Mouse (Mus musculus) hindbrain, postnatal 0 days (tissue): ENCODE measurements around the gene Olfr1465. TPM values are rescaled to one million over a fixed set of nuclear protein-coding genes. Genes with fewer than 3 reads are reported as not detected.

Source experiments
- ATAC-seq: fragments of 200-750 bp; cut with Nextera tagmentation; 2 replicates; pipeline ENCODE4 v1.8.0; 2017; ENCODE audit warnings: mild to moderate bottlenecking, moderate TSS enrichment, moderate library complexity
- DNase-seq: peaks from one replicate; pipeline ENCODE4 v3.0.0-alpha.2; 2015; ENCODE audit warnings: low spot score
- H3K27ac ChIP-seq: fragments of 300-500 bp; sonication (generic); 2 replicates; pipeline ENCODE4 v1.5.1; 2014; ENCODE audit warnings: mild to moderate bottlenecking
- H3K27me3 ChIP-seq: fragments of 300-500 bp; sonication (generic); 2 replicates; pipeline ENCODE4 v1.6.1; 2014; ENCODE audit warnings: low read length, mixed read lengths; ENCODE audit not compliant: insufficient read depth
- H3K36me3 ChIP-seq: fragments of 300-500 bp; sonication (generic); 2 replicates; pipeline ENCODE4 v1.6.1; 2014; ENCODE audit warnings: low read length, mixed read lengths; ENCODE audit not compliant: insufficient read depth
- H3K4me1 ChIP-seq: fragments of 300-500 bp; sonication (generic); 2 replicates; pipeline ENCODE4 v1.6.1; 2014; ENCODE audit warnings: antibody characterized with exemption, low read length, mixed read lengths; ENCODE audit not compliant: insufficient read depth
- H3K4me2 ChIP-seq: fragments of 300-500 bp; sonication (generic); 2 replicates; pipeline ENCODE4 v1.6.1; 2014; ENCODE audit warnings: low read depth, mild to moderate bottlenecking, low read length, moderate library complexity, mixed read lengths
- H3K4me3 ChIP-seq: fragments of 300-500 bp; sonication (generic); 2 replicates; pipeline ENCODE4 v1.5.1; 2014; ENCODE audit warnings: low read length
- H3K9ac ChIP-seq: fragments of 300-500 bp; sonication (generic); replicated peaks from 2 replicates; pipeline ENCODE4 v1.6.1; 2014; ENCODE audit warnings: mild to moderate bottlenecking, low read length, moderate library complexity, mixed read lengths
- H3K9me3 ChIP-seq: fragments of 300-500 bp; sonication (generic); 2 replicates; pipeline ENCODE4 v1.6.1; 2016; ENCODE audit warnings: low read length, mixed read lengths
- CTCF ChIP-seq: IDR thresholded peaks from 2 replicates; pipeline ENCODE4 v1.5.1; 2016; ENCODE audit warnings: antibody characterized with exemption, control low read depth, low read depth
- WGBS: fragments of 180-500 bp; shearing (Covaris S2); extraction: QIAGEN DNeasy Blood & Tissue Kit; methylation state at CpG from one replicate; pipeline ENCODE4 v1.1.7; 2014; 5-methylcytosine and 5-hydroxymethylcytosine counted together
- polyA plus RNA-seq: library from polyadenylated mRNA; unstranded; fragments of >200 nt; fragmentation: Nextera tagmentation; extraction: Ambion mirVana; gene quantifications from 2 replicates; pipeline ENCODE4 v1.2.1, GENCODE M21; 2015
- total RNA-seq: library from RNA; depleted of rRNA; stranded (reverse); fragments of >200 nt; gene quantifications from 2 replicates; pipeline ENCODE4 v1.2.3, GENCODE M21; 2014; rRNA removed

Olfr1465 gene
- not detected in 2 replicates for total RNA-seq
- not detected in 2 replicates for polyA plus RNA-seq

GRCm38 (mm10) chr19:13315441-13315840, at the start of gene Olfr1465:
TSS of gene Olfr1465 (minus strand) at chr19:13315541.
- Histone ChIP-seq H3K4me3 (no peak within 1 kb of the TSS), H3K27ac (no peak within 1 kb of the TSS), H3K4me1 (no peaks in the 10 kb centered on the region), H3K9me3 (peaks cover 11% of the 10 kb centered on the region; the same call in 1 of the 2 replicates), H3K4me2 (no peak within 1 kb of the TSS), H3K9ac (no peak within 1 kb of the TSS), H3K27me3 (no peaks in the 10 kb centered on the region), H3K36me3 (no peaks in the 10 kb centered on the region)
- DNase-seq (no peak), ATAC-seq (no peak)
- TF ChIP-seq CTCF = no peak

GRCm38 (mm10) chr19:13361936-13362335, 46.6 kb upstream of the Olfr1465 start, which contains the start of gene Olfr1467:
TSS of gene Olfr1467 (plus strand) at chr19:13362236.
- Histone ChIP-seq H3K9ac (no peak within 1 kb of the TSS), H3K4me3 (no peak within 1 kb of the TSS), H3K27ac (no peak within 1 kb of the TSS), H3K9me3 (0 out of 2 replicates have a peak, but pooled peaks cover 3% of the 10 kb centered on the region), H3K4me2 (no peak within 1 kb of the TSS), H3K27me3 (no peaks in the 10 kb centered on the region), H3K36me3 (no peaks in the 10 kb centered on the region), H3K4me1 (no peaks in the 10 kb centered on the region)
- TF ChIP-seq CTCF = no peak
- 77% methylated on average over 2 of the region's 2 CpGs for WGBS
- DNase-seq (no peak), ATAC-seq (no peak)

- no peak for DNase-seq
- Histone ChIP-seq H3K9me3 (peaks cover 7% of the 10 kb centered on the region; the same call in 1 of the 2 replicates), H3K9ac (no peak within 1 kb of the TSS), H3K4me1 (no peaks in the 10 kb centered on the region), H3K36me3 (no peaks in the 10 kb centered on the region), H3K4me2 (no peak within 1 kb of the TSS), H3K27me3 (no peaks in the 10 kb centered on the region), H3K27ac (no peak within 1 kb of the TSS), H3K4me3 (no peak within 1 kb of the TSS)
- no peak for ATAC-seq
- TF ChIP-seq CTCF = no peak
- 88% methylated on average over 2 of the region's 2 CpGs for WGBS
These were observed 23.2 kb upstream of the Olfr1465 start, which contains the start of gene Olfr1466 for GRCm38 (mm10) chr19:13338562-13338961. TSS of gene Olfr1466 (plus strand) at chr19:13338862.

Other genes starting within 250 kb of the Olfr1465 start
- gene Olfr1457, start 217.7 kb downstream of the Olfr1465 start, total RNA-seq = not detected in 2 replicates
- not detected in 2 replicates for gene Olfr1457, start 217.7 kb downstream of the Olfr1465 start, polyA plus RNA-seq
- gene Olfr1458, start 208.8 kb downstream of the Olfr1465 start, total RNA-seq = not detected in 2 replicates
- not detected in 2 replicates for gene Olfr1458, start 208.8 kb downstream of the Olfr1465 start, polyA plus RNA-seq
- not detected in 2 replicates for gene Olfr1459, start 166.0 kb downstream of the Olfr1465 start, total RNA-seq
- gene Olfr1459, start 166.0 kb downstream of the Olfr1465 start, polyA plus RNA-seq = not detected in 2 replicates
- not detected in 2 replicates for gene Olfr1461, start 152.5 kb downstream of the Olfr1465 start, total RNA-seq
- not detected in 2 replicates for gene Olfr1461, start 152.5 kb downstream of the Olfr1465 start, polyA plus RNA-seq
- gene Olfr1462, start 129.8 kb downstream of the Olfr1465 start, total RNA-seq = not detected in 2 replicates
- not detected in 2 replicates for gene Olfr1462, start 129.8 kb downstream of the Olfr1465 start, polyA plus RNA-seq
- not detected in 2 replicates for gene Olfr1463, start 84.2 kb downstream of the Olfr1465 start, total RNA-seq
- not detected in 2 replicates for gene Olfr1463, start 84.2 kb downstream of the Olfr1465 start, polyA plus RNA-seq
- gene Olfr1466, start 23.3 kb upstream of the Olfr1465 start, total RNA-seq = not detected in 2 replicates
- gene Olfr1466, start 23.3 kb upstream of the Olfr1465 start, polyA plus RNA-seq = not detected in 2 replicates
- not detected in 2 replicates for gene Olfr1467, start 46.7 kb upstream of the Olfr1465 start, total RNA-seq
- not detected in 2 replicates for gene Olfr1467, start 46.7 kb upstream of the Olfr1465 start, polyA plus RNA-seq
- gene Olfr1469, start 92.3 kb upstream of the Olfr1465 start, total RNA-seq = not detected in 2 replicates
- gene Olfr1469, start 92.3 kb upstream of the Olfr1465 start, polyA plus RNA-seq = not detected in 2 replicates
- not detected in 2 replicates for gene Olfr1471, start 127.9 kb upstream of the Olfr1465 start, total RNA-seq
- gene Olfr1471, start 127.9 kb upstream of the Olfr1465 start, polyA plus RNA-seq = not detected in 2 replicates
- gene Olfr1472, start 140.5 kb upstream of the Olfr1465 start, total RNA-seq = not detected in 2 replicates
- not detected in 2 replicates for gene Olfr1472, start 140.5 kb upstream of the Olfr1465 start, polyA plus RNA-seq
- not detected in 2 replicates for gene Olfr1474, start 154.0 kb upstream of the Olfr1465 start, total RNA-seq
- not detected in 2 replicates for gene Olfr1474, start 154.0 kb upstream of the Olfr1465 start, polyA plus RNA-seq
- gene Olfr1475, start 164.7 kb upstream of the Olfr1465 start, total RNA-seq = not detected in 2 replicates
- gene Olfr1475, start 164.7 kb upstream of the Olfr1465 start, polyA plus RNA-seq = not detected in 2 replicates
- not detected in 2 replicates for gene Olfr1477, start 185.0 kb upstream of the Olfr1465 start, total RNA-seq
- gene Olfr1477, start 185.0 kb upstream of the Olfr1465 start, polyA plus RNA-seq = not detected in 2 replicates
- gene Olfr1480, start 212.4 kb upstream of the Olfr1465 start, total RNA-seq = not detected in 2 replicates
- gene Olfr1480, start 212.4 kb upstream of the Olfr1465 start, polyA plus RNA-seq = not detected in 2 replicates